Mouse (Mus musculus) forebrain, postnatal 0 days (tissue): ENCODE measurements at regions not wholly inside any gene's neighbourhood (a gene's known extent, or its start where the extent isn't known, plus 50 kb on each side); places are given as distances from the start of the nearest gene placed in this dataset.
A peak's percentile ranks its signal among the peaks of the same experiment; 100 is the strongest.

ENCODE experiments used
- ATAC-seq: fragments of 200-750 bp; cut with Nextera tagmentation; 2 replicates; pipeline ENCODE4 v1.8.0; 2017; ENCODE audit warnings: mild to moderate bottlenecking, moderate library complexity
- DNase-seq: peaks from one replicate; pipeline ENCODE4 v3.0.0-alpha.2; 2015
- H3K27ac ChIP-seq: fragments of 300-500 bp; sonication (generic); 2 replicates; pipeline ENCODE4 v1.5.1; 2014; ENCODE audit warnings: low read depth, mild to moderate bottlenecking, antibody characterized with exemption, low read length, moderate library complexity, mixed read lengths
- H3K27me3 ChIP-seq: fragments of 300-500 bp; sonication (generic); 2 replicates; pipeline ENCODE4 v1.6.1; 2014; ENCODE audit warnings: mild to moderate bottlenecking, low read length, mixed read lengths; ENCODE audit not compliant: insufficient read depth
- H3K36me3 ChIP-seq: fragments of 300-500 bp; sonication (generic); 2 replicates; pipeline ENCODE4 v1.6.1; 2014; ENCODE audit warnings: mild to moderate bottlenecking, moderate library complexity; ENCODE audit not compliant: insufficient read depth
- H3K4me1 ChIP-seq: fragments of 300-500 bp; sonication (generic); 2 replicates; pipeline ENCODE4 v1.6.1; 2014; ENCODE audit warnings: antibody characterized with exemption; ENCODE audit not compliant: insufficient read depth
- H3K4me2 ChIP-seq: fragments of 300-500 bp; sonication (generic); 2 replicates; pipeline ENCODE4 v1.6.1; 2014; ENCODE audit warnings: low read depth, mild to moderate bottlenecking, moderate library complexity
- H3K4me3 ChIP-seq: fragments of 300-500 bp; sonication (generic); 2 replicates; pipeline ENCODE4 v1.5.1; 2014; ENCODE audit warnings: low read depth, low read length, mixed read lengths
- H3K9ac ChIP-seq: fragments of 300-500 bp; sonication (generic); 2 replicates; pipeline ENCODE4 v1.6.1; 2014; ENCODE audit warnings: mild to moderate bottlenecking
- H3K9me3 ChIP-seq: fragments of 300-500 bp; sonication (generic); 2 replicates; pipeline ENCODE4 v1.6.1; 2016; ENCODE audit warnings: low read length
- CTCF ChIP-seq: sonication (generic); IDR thresholded peaks from 2 replicates; pipeline ENCODE4 v1.5.1; 2016; ENCODE audit warnings: antibody characterized with exemption, control low read depth, low read depth
- WGBS: fragments of 180-500 bp; shearing (Covaris S2); extraction: QIAGEN DNeasy Blood & Tissue Kit; methylation state at CpG from one replicate; pipeline ENCODE4 v1.1.7; 2014; 5-methylcytosine and 5-hydroxymethylcytosine counted together

- 83% methylated on average over 20 of the region's 20 CpGs for WGBS
- no peaks in the 10 kb centered on the region for H3K4me1 ChIP-seq
Observed at GRCm38 (mm10) chr7:36095258-36096130, 292.7 kb upstream of the Zfp507 start.

GRCm38 (mm10) chr7:36091132-36091531 lies 288.3 kb upstream of the Zfp507 start:
- 78% methylated on average over 9 of the region's 9 CpGs for WGBS
- ATAC-seq, result no peak
- H3K9ac ChIP-seq, result no peak overlapping the region
- DNase-seq, result no peak
- H3K4me3 ChIP-seq, result no peak overlapping the region
- no peaks in the 10 kb centered on the region for H3K36me3 ChIP-seq
- no peaks in the 10 kb centered on the region for H3K9me3 ChIP-seq
- no peak for TF ChIP-seq CTCF
- H3K27me3 ChIP-seq, result no peaks in the 10 kb centered on the region
- H3K4me2 ChIP-seq, result no peak overlapping the region
- H3K27ac ChIP-seq, result no peak overlapping the region
- H3K4me1 ChIP-seq, result no peaks in the 10 kb centered on the region

More at GRCm38 (mm10) chr7:36095258-36096130, 292.7 kb upstream of the Zfp507 start:
- Histone ChIP-seq H3K9me3 (no peaks in the 10 kb centered on the region), H3K27ac (no peak overlapping the region), H3K9ac (no peak overlapping the region), H3K4me2 (no peak overlapping the region), H3K36me3 (no peaks in the 10 kb centered on the region), H3K4me3 (no peak overlapping the region), H3K27me3 (no peaks in the 10 kb centered on the region)
- no peak for ATAC-seq
- no peak for TF ChIP-seq CTCF
- no peak for DNase-seq

DNA sequence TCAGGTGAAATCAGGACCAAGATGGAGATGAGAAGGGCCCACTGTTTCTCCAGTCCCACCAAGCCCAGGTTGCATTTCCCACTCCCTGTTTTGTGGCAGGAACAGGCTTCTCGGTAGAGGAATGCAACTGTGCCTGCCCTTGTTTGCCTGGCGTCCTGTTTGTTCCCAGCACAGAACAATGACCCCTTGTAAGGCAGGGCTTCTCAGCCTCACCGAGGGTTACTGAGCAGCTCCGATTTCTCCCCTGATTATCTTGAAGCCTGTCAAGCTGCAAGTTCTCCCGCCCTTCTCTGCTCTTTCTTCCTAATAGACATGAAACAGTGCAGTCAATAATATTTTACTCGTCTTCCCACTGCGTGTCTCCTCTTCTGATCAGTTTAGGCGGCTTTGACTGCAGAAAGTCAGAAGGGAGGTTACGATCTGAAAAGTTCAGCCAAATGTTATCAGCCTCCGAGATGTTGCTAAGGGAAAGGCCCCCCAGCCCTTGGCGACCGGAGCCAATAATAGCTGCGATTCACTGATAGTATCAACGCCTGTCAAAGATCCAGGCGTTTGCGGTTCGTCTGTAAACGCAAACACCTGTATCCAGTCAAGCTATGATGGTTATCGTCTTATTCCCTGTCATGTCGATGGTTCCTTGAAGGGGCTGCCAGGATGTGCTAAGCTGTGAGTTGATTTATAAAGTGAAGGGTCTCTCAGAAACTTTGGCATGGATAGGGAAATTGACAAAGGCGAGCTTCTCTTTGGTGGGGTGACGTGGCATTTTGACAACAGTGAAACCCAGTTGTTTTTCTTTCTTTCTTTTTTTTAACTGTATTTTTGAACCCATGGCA lies 287.7 kb upstream of the Zfp507 start:
- H3K9ac ChIP-seq, result no peak overlapping the region
- no peak for ATAC-seq

GRCm38 (mm10) chr7:36087598-36087997 lies 284.8 kb upstream of the Zfp507 start:
- Histone ChIP-seq H3K4me3 (no peak overlapping the region), H3K27me3 (no peaks in the 10 kb centered on the region), H3K4me1 (no peaks in the 10 kb centered on the region), H3K9me3 (no peaks in the 10 kb centered on the region), H3K27ac (no peak overlapping the region), H3K9ac (no peak overlapping the region), H3K4me2 (no peak overlapping the region), H3K36me3 (no peaks in the 10 kb centered on the region)
- no peak for TF ChIP-seq CTCF
- ATAC-seq, result no peak
- 91% methylated on average over 6 of the region's 6 CpGs for WGBS
- DNase-seq, result no peak

More for the DNA sequence above, 287.7 kb upstream of the Zfp507 start:
- Histone ChIP-seq H3K4me3 (no peak overlapping the region), H3K4me2 (no peak overlapping the region), H3K9me3 (no peaks in the 10 kb centered on the region), H3K36me3 (no peaks in the 10 kb centered on the region), H3K27ac (no peak overlapping the region), H3K4me1 (no peaks in the 10 kb centered on the region), H3K27me3 (no peaks in the 10 kb centered on the region)
- 52% methylated on average over 22 of the region's 22 CpGs for WGBS
- no peak for TF ChIP-seq CTCF
- no peak for DNase-seq

- no peak for DNase-seq
Observed at GRCm38 (mm10) chr7:36078666-36079065, 275.9 kb upstream of the Zfp507 start.

DNA sequence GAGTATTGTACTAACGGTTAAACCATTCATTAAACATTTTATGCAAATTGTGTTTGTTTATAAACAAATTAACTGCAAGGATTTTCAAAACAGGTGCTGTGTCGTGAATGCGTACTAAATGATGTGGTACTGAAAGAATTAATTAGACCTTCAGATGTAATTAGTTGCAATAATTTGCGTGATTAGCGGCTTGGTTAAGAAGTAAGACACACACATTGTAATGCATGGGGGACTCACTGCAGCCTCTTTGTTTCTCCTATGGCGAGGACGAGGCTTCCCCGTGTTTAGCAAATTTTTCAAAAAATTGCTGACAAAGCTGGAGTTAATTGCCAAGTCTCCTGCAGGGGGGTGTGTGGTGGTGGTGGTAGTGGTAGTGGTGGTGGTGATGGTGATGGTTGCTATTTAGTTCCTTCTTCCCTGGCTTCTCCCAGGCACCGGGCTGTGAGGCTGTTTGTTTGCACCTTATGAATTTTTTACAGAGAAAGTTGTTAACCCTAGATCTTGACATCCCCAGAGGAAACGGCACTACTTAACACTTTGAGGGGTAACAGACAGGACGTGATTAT lies 275.4 kb upstream of the Zfp507 start:
- H3K36me3 ChIP-seq, result no peaks in the 10 kb centered on the region
- no peak overlapping the region for H3K9ac ChIP-seq
- no peak overlapping the region for H3K4me2 ChIP-seq
- H3K27me3 ChIP-seq, result 0 out of 2 replicates have a peak, but pooled peaks cover 3% of the 10 kb centered on the region
- H3K4me3 ChIP-seq, result no peak overlapping the region
- WGBS, result 17% methylated on average over 11 of the region's 11 CpGs
- H3K9me3 ChIP-seq, result no peaks in the 10 kb centered on the region
- H3K4me1 ChIP-seq, result peaks cover 9% of the 10 kb centered on the region; the same call in 1 of the 2 replicates
- peak; percentile 25 for DNase-seq
- TF ChIP-seq CTCF, result no peak
- H3K27ac ChIP-seq, result no peak overlapping the region
- 0 out of 2 replicates have a peak, but pooled peaks have one; percentile 10 for ATAC-seq

More at GRCm38 (mm10) chr7:36078666-36079065, 275.9 kb upstream of the Zfp507 start:
- TF ChIP-seq CTCF, result no peak
- 51% methylated on average over 6 of the region's 6 CpGs for WGBS
- H3K36me3 ChIP-seq, result no peaks in the 10 kb centered on the region
- no peaks in the 10 kb centered on the region for H3K9me3 ChIP-seq
- peaks cover 9% of the 10 kb centered on the region; the same call in 1 of the 2 replicates for H3K4me1 ChIP-seq
- ATAC-seq, result no peak
- H3K4me3 ChIP-seq, result no peak overlapping the region
- no peak overlapping the region for H3K9ac ChIP-seq
- no peak overlapping the region for H3K4me2 ChIP-seq
- H3K27me3 ChIP-seq, result 0 out of 2 replicates have a peak, but pooled peaks cover 3% of the 10 kb centered on the region
- no peak overlapping the region for H3K27ac ChIP-seq
